Mouse (Mus musculus) neural tube, embryonic 15.5 days (tissue): Measurements from ENCODE around the gene Kif24. TPM values are rescaled to one million over a fixed set of nuclear protein-coding genes. Genes with fewer than 3 reads are reported as not detected.

Source experiments
- ATAC-seq: fragments of 200-750 bp; cut with Nextera tagmentation; 2 replicates; pipeline ENCODE4 v1.8.0; 2017; ENCODE audit warnings: mild to moderate bottlenecking, moderate TSS enrichment, moderate library complexity; ENCODE audit not compliant: low FRiP score
- H3K27ac ChIP-seq: fragments of 300-500 bp; sonication (generic); replicated peaks from 2 replicates; pipeline ENCODE4 v1.5.1; 2015; ENCODE audit warnings: mild to moderate bottlenecking, inconsistent platforms
- H3K27me3 ChIP-seq: fragments of 300-500 bp; sonication (generic); replicated peaks from 2 replicates; pipeline ENCODE4 v1.6.1; 2015; ENCODE audit warnings: inconsistent platforms
- H3K36me3 ChIP-seq: fragments of 300-500 bp; sonication (generic); 2 replicates; pipeline ENCODE4 v1.6.1; 2015; ENCODE audit warnings: inconsistent platforms
- H3K4me1 ChIP-seq: fragments of 300-500 bp; sonication (generic); 2 replicates; pipeline ENCODE4 v1.6.1; 2015; ENCODE audit warnings: inconsistent platforms
- H3K4me2 ChIP-seq: fragments of 300-500 bp; sonication (generic); 2 replicates; pipeline ENCODE4 v1.6.1; 2015; ENCODE audit warnings: inconsistent platforms, mild to moderate bottlenecking, moderate library complexity
- H3K4me3 ChIP-seq: fragments of 300-500 bp; sonication (generic); replicated peaks from 2 replicates; pipeline ENCODE4 v1.5.1; 2015; ENCODE audit warnings: mild to moderate bottlenecking, inconsistent platforms
- H3K9ac ChIP-seq: fragments of 300-500 bp; sonication (generic); replicated peaks from 2 replicates; pipeline ENCODE4 v1.6.1; 2015; ENCODE audit warnings: mild to moderate bottlenecking, inconsistent platforms
- H3K9me3 ChIP-seq: fragments of 300-500 bp; sonication (generic); replicated peaks from 2 replicates; pipeline ENCODE4 v1.6.1; 2016; ENCODE audit warnings: inconsistent platforms
- WGBS: fragments of 180-500 bp; shearing (Covaris S2); methylation state at CpG from one replicate; pipeline ENCODE4 v1.1.7; 2015; ENCODE audit warnings: mixed read lengths; 5-methylcytosine and 5-hydroxymethylcytosine counted together
- polyA plus RNA-seq: library from polyadenylated mRNA; unstranded; fragments of >200 nt; fragmentation: Nextera tagmentation; extraction: Ambion mirVana; gene quantifications from 2 replicates; pipeline ENCODE4 v1.2.1, GENCODE M21; 2015

Kif24 gene
- polyA plus RNA-seq, 1 experiment from 2014 or later, result 2.4 TPM

DNA sequence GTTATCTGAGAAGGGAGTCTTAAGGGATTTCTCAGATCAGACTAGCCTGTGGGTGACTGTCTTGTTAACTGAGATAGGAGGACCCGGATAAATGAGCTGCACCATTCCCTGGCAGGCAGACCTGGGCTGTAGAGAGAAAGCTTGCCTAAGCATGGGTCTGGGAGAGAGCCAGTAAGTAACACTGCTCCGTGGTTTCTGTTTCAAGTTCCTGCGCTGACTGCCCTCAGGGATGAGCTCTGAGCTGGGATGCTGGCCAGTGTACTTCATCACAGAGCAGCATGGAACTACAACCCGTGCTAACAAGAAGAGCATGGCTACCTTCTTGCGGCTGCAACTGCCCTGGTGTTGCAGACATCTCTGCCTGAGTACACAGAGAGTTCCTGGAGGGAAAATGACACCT lies 64.8 kb downstream of the Kif24 start:
- WGBS, result 86% methylated on average over 5 of the region's 5 CpGs
- no peak overlapping the region for H3K9ac ChIP-seq
- H3K36me3 ChIP-seq, result peaks cover 12% of the 10 kb centered on the region
- H3K4me3 ChIP-seq, result no peak overlapping the region
- no peak overlapping the region for H3K4me2 ChIP-seq
- H3K27me3 ChIP-seq, result no peaks in the 10 kb centered on the region
- no peaks in the 10 kb centered on the region for H3K9me3 ChIP-seq
- no peak for ATAC-seq
- H3K4me1 ChIP-seq, result no peaks in the 10 kb centered on the region
- no peak overlapping the region for H3K27ac ChIP-seq

DNA sequence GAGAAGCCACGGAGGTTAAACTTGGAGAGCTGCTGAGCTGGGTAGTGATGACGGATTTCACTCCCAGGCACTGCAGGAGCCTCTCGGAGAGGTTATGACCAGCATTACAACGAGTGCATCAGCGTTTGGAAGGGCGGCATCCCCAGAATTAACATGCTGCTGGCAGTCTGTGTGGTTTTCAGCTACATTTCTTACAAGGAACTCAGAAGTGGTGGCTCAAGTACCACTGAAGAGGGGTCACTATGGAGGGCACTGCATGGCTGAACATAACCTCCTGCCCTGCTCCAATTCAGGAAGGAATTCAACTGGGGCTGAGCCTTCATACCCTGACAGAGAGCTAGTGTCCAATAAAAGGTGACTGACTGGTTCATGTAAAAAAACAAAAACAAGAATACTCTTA lies 66.3 kb downstream of the Kif24 start:
- peaks cover 27% of the 10 kb centered on the region for H3K36me3 ChIP-seq
- H3K9me3 ChIP-seq, result no peaks in the 10 kb centered on the region
- no peak overlapping the region for H3K9ac ChIP-seq
- no peaks in the 10 kb centered on the region for H3K27me3 ChIP-seq
- H3K4me2 ChIP-seq, result no peak overlapping the region
- H3K4me3 ChIP-seq, result no peak overlapping the region
- H3K27ac ChIP-seq, result no peak overlapping the region
- no peak for ATAC-seq
- no peaks in the 10 kb centered on the region for H3K4me1 ChIP-seq
- 86% methylated on average over 6 of the region's 6 CpGs for WGBS

DNA sequence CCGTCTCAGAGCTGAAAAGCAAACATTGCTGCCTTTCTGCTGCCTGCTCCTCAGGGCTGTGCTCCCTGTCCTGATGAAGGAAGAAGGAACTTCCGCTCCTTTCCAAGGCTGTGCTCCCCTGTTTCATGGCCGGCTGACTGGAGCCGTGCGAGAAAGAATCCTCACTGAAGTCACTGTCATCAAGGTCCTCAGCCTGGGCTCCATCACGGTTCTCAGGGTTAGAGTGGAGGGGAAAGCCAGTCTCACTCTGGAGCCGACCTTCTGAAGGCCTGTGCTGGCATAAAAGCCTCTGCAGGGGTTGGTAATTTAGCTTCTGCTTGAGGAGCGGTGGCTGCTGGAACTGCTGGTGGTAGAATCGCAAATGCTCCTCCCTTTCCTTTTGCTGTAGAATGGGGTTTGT lies 70.0 kb downstream of the Kif24 start:
- Histone ChIP-seq H3K27me3 (no peaks in the 10 kb centered on the region), H3K36me3 (peaks cover 52% of the 10 kb centered on the region), H3K9ac (no peak overlapping the region), H3K4me1 (no peaks in the 10 kb centered on the region), H3K9me3 (no peaks in the 10 kb centered on the region), H3K27ac (no peak overlapping the region), H3K4me2 (no peak overlapping the region), H3K4me3 (no peak overlapping the region)
- WGBS, result 66% methylated on average over 9 of the region's 9 CpGs
- no peak for ATAC-seq

- no peaks in the 10 kb centered on the region for H3K4me1 ChIP-seq
- ATAC-seq, result no peak
- 95% methylated on average over 2 of the region's 2 CpGs for WGBS
- H3K36me3 ChIP-seq, result peaks cover 69% of the 10 kb centered on the region
- no peak overlapping the region for H3K27ac ChIP-seq
- no peaks in the 10 kb centered on the region for H3K9me3 ChIP-seq
- no peak overlapping the region for H3K4me3 ChIP-seq
- no peaks in the 10 kb centered on the region for H3K27me3 ChIP-seq
- no peak overlapping the region for H3K4me2 ChIP-seq
- no peak overlapping the region for H3K9ac ChIP-seq
Measured at GRCm38 (mm10) chr4:41391015-41391414, 73.7 kb downstream of the Kif24 start.

DNA sequence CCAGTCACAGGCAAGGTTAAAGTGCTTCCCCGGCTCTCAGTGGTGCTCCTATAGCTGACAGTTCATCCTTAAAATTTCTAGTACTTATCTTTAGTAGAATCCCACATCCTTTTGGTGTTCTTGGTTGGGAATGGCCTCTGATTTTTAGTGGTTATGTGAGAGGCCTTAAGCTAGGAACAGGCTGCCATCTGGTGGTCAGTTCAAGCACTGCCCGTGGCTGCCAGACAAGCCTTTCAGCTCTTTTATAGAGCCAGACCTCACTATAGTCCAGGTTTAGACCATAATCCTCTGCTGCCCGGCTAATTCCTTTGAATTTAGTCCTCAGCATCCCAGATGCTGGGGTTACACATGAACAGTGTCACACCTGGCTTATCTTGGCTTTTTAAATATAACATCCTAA lies 74.6 kb downstream of the Kif24 start:
- Histone ChIP-seq H3K9me3 (no peaks in the 10 kb centered on the region), H3K4me1 (no peaks in the 10 kb centered on the region), H3K9ac (no peak overlapping the region), H3K27me3 (no peaks in the 10 kb centered on the region), H3K4me2 (no peak overlapping the region), H3K36me3 (peaks cover 64% of the 10 kb centered on the region), H3K27ac (no peak overlapping the region), H3K4me3 (no peak overlapping the region)
- no peak for ATAC-seq
- 34% methylated on average over 3 of the region's 3 CpGs for WGBS

GRCm38 (mm10) chr4:41389240-41389639 lies 75.4 kb downstream of the Kif24 start:
- no peaks in the 10 kb centered on the region for H3K4me1 ChIP-seq
- H3K4me3 ChIP-seq, result no peak overlapping the region
- no peaks in the 10 kb centered on the region for H3K27me3 ChIP-seq
- H3K9me3 ChIP-seq, result no peaks in the 10 kb centered on the region
- no peak for ATAC-seq
- 95% methylated on average over 5 of the region's 5 CpGs for WGBS
- H3K9ac ChIP-seq, result no peak overlapping the region
- peaks cover 56% of the 10 kb centered on the region for H3K36me3 ChIP-seq
- H3K4me2 ChIP-seq, result no peak overlapping the region
- H3K27ac ChIP-seq, result no peak overlapping the region

- H3K4me2 ChIP-seq, result no peak overlapping the region
- no peaks in the 10 kb centered on the region for H3K4me1 ChIP-seq
- WGBS, result 82% methylated on average over 5 of the region's 5 CpGs
- no peak for ATAC-seq
- no peaks in the 10 kb centered on the region for H3K27me3 ChIP-seq
- H3K27ac ChIP-seq, result no peak overlapping the region
- H3K4me3 ChIP-seq, result no peak overlapping the region
- no peak overlapping the region for H3K9ac ChIP-seq
- H3K36me3 ChIP-seq, result peaks cover 52% of the 10 kb centered on the region
- H3K9me3 ChIP-seq, result no peaks in the 10 kb centered on the region
Measured at GRCm38 (mm10) chr4:41388616-41389015, 76.1 kb downstream of the Kif24 start.

DNA sequence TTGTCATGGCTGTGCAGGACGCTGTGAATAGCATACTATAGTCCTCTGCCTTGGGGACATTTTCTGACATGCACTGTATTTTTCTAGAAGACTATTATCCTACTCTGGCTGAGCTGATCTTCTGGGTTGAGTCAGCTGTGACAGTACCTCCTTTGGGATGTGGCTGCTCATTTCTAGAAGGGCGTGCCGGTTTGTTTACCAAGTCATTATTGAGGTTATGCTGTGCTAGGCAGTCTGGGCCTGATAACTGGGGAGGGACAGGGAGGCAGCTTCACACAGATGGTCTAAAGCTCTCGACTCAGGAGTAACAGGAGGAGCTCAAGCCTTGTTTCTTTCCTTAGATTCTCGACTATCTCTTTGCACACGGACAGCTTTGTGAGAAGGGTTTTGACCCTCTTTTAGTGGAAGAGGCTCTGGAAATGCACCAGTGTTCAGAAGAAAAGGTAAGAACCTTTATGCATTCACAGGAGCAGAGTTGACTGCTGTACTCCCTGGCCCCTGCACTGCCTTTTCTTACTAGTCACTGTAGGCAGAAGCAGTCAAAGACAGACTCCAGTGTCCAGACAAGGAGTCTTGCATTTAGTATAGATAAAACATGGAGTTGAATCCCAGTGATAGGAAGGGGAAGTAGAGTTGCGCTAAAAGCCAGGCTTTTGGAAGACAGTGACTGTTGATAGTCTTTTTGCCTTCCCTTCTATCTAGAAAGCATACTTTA lies 76.8 kb downstream of the Kif24 start:
- H3K36me3 ChIP-seq, result peaks cover 52% of the 10 kb centered on the region

GRCm38 (mm10) chr4:41386412-41386975 lies 78.2 kb downstream of the Kif24 start:
- no peak overlapping the region for H3K4me2 ChIP-seq
- H3K9ac ChIP-seq, result 0 out of 2 replicates have a peak overlapping the region, but pooled peaks have one; percentile 7
- H3K4me3 ChIP-seq, result no peak overlapping the region
- H3K36me3 ChIP-seq, result peaks cover 41% of the 10 kb centered on the region
- no peak overlapping the region for H3K27ac ChIP-seq
- ATAC-seq, result no peak
- no peaks in the 10 kb centered on the region for H3K4me1 ChIP-seq
- WGBS, result 90% methylated on average over 1 of the region's 1 CpGs
- H3K27me3 ChIP-seq, result no peaks in the 10 kb centered on the region
- no peaks in the 10 kb centered on the region for H3K9me3 ChIP-seq

More for the DNA sequence above, 76.8 kb downstream of the Kif24 start:
- no peak overlapping the region for H3K4me3 ChIP-seq
- H3K9ac ChIP-seq, result no peak overlapping the region
- no peak overlapping the region for H3K27ac ChIP-seq
- H3K4me2 ChIP-seq, result no peak overlapping the region
- H3K27me3 ChIP-seq, result no peaks in the 10 kb centered on the region
- H3K9me3 ChIP-seq, result no peaks in the 10 kb centered on the region
- ATAC-seq, result no peak
- H3K4me1 ChIP-seq, result no peaks in the 10 kb centered on the region
- WGBS, result 84% methylated on average over 7 of the region's 7 CpGs

- Histone ChIP-seq H3K4me1 (no peaks in the 10 kb centered on the region), H3K36me3 (peaks cover 37% of the 10 kb centered on the region), H3K9ac (no peak overlapping the region), H3K27ac (no peak overlapping the region), H3K27me3 (no peaks in the 10 kb centered on the region), H3K4me2 (no peak overlapping the region), H3K4me3 (no peak overlapping the region), H3K9me3 (no peaks in the 10 kb centered on the region)
- ATAC-seq, result no peak
- WGBS, result 91% methylated on average over 5 of the region's 5 CpGs
Measured at GRCm38 (mm10) chr4:41381213-41381950, 83.3 kb downstream of the Kif24 start.

DNA sequence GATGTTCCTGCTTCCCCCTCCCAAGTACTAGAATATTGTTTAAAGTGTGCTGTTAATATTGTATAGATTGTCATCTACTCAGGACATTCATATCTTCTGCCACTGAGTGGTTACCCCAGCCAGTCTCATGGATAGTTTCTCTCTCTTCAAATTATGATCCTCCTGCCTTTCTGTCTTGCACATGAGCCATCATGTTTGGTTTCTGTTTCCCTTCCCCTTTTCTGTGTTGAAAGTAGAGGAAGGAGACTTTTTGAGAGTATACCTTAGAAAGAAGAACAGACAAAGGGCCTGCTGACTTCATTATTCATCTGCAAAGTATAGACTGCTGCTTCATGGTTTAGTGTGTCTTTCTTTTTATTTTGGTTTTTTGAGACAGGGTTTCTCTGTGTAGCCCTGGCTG lies 87.1 kb downstream of the Kif24 start:
- Histone ChIP-seq H3K4me3 (no peak overlapping the region), H3K36me3 (peaks cover 51% of the 10 kb centered on the region), H3K9me3 (no peaks in the 10 kb centered on the region), H3K4me1 (no peaks in the 10 kb centered on the region), H3K27me3 (no peaks in the 10 kb centered on the region), H3K9ac (no peak overlapping the region), H3K27ac (no peak overlapping the region), H3K4me2 (no peak overlapping the region)
- ATAC-seq, result no peak
